Mouse (Mus musculus): ENCODE results near the gene Usp8.

DNA sequence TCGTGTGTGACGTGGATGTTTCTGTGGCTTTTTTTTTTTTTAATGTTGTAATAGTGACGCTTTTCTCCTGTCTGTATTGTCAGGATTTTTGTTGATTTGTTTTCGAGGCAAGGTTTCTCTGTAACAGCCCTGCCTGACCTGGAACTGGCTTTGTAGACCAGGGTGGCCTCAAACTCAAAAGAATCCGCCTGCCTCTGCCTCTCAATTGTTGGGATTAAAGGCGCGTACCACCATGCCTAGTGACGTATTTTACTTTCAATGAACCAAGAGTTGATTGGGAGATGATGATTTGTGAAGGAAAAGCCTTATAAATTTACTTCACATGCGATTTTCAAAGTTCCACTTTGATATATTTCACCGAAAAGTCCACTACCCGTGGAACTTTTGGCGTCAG is 31.0 kb upstream of the Usp8 start, which contains the start of gene Gabpb1:
- TF ChIP-seq POLR2AphosphoS2 (IDR thresholded peaks at IDR 0.05; ENCODE audit: insufficient read length, low read depth) (no peak), TCF12 (IDR thresholded peaks at IDR 0.05; ENCODE audit: insufficient read depth, poor library complexity, severe bottlenecking) (no peak), E2F4 (IDR thresholded peaks at IDR 0.05; ENCODE audit: insufficient read depth) (no peak), POLR2A (IDR thresholded peaks at IDR 0.05; ENCODE audit: insufficient read length, low read depth) (no peak), MAX (IDR thresholded peaks at IDR 0.05; ENCODE audit: low read depth) (no peak)
